Mouse (Mus musculus): ENCODE measurements around the gene Map3k6.

DNA sequence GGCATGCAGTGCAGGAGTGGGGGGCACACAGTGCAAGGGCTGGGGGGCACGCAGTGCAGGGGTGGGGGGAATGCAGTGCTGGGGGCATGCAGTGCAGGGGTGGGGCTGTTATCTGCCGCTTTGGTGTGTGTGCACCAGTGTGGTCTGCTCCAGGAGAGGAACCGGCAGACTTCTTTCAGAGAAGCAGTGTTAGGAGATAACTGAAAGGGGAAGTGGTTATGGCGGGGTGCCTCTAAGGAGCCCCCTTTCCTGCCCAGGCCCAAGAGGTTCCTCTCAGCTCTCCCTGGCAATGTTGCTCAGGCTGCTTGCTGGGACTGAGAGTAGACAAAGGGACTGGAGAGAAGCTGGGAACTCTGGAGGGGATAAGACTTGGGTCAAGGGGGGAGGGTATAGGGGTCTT lies 2.7 kb upstream of the Map3k6 start:
- TF ChIP-seq CTCF (IDR thresholded peaks at IDR 0.05) (no peak), POLR2A (IDR thresholded peaks at IDR 0.05; ENCODE audit: insufficient read depth, low read depth, low read length) (no peak)

Data from heart, adult 2 months (tissue).